Mouse (Mus musculus) mouse trophoblast stem cell (cell line): Measurements from ENCODE around the gene Fbxw9.

Experiments used
- in situ Hi-C, 2 experiments: fragments of 300-500 bp; cut with MseI, MboI; formaldehyde crosslinking; loops; 2 replicates in 1 of 2; 3 replicates in 1 of 2; pipeline ENCODE4 v1.15.1; 2025

Fbxw9 gene

GRCm38 (mm10) chr8:85083108-85083813 lies 23.4 kb downstream of the Fbxw9 start, which contains the start of gene Man2b1:
Man2b1 (plus strand) TSS chr8:85083270.
- in situ Hi-C loops = no loop called here

GRCm38 (mm10) chr8:85084633-85085032 lies 24.8 kb downstream of the Fbxw9 start:
- in situ Hi-C loops = no loop called here

- in situ Hi-C loops = no loop called here
Measured at GRCm38 (mm10) chr8:85086238-85086637, 26.4 kb downstream of the Fbxw9 start.

- in situ Hi-C loops = no loop called here
Measured at GRCm38 (mm10) chr8:85088771-85089170, 28.9 kb downstream of the Fbxw9 start.

GRCm38 (mm10) chr8:85090856-85091255 lies 31.0 kb downstream of the Fbxw9 start:
- in situ Hi-C loops = no loop called here

GRCm38 (mm10) chr8:85091526-85092090 lies 31.8 kb downstream of the Fbxw9 start:
- in situ Hi-C loops = no loop called here

- in situ Hi-C loops = no loop called here
Measured at GRCm38 (mm10) chr8:85095051-85095450, 35.2 kb downstream of the Fbxw9 start.

GRCm38 (mm10) chr8:85095566-85095965 lies 35.7 kb downstream of the Fbxw9 start:
- in situ Hi-C loops = no loop called here

- in situ Hi-C loops = no loop called here
Measured at GRCm38 (mm10) chr8:85096196-85096595, 36.3 kb downstream of the Fbxw9 start.

- in situ Hi-C loops = no loop called here
Measured at GRCm38 (mm10) chr8:85096850-85097249, 37.0 kb downstream of the Fbxw9 start.

- in situ Hi-C loops = no loop called here
Measured at GRCm38 (mm10) chr8:85100076-85100665, 40.3 kb downstream of the Fbxw9 start.

- in situ Hi-C loops = no loop called here
Measured at GRCm38 (mm10) chr8:85113241-85113640, 53.4 kb downstream of the Fbxw9 start.

GRCm38 (mm10) chr8:85115501-85115900 lies 55.6 kb downstream of the Fbxw9 start:
- in situ Hi-C loops = no loop called here
